Mouse (Mus musculus): ENCODE measurements around the gene Arl11. TPM values are rescaled to one million over a fixed set of nuclear protein-coding genes. Genes with fewer than 3 reads are reported as not detected.

Gene Arl11
- polyA plus RNA-seq, 1 experiment from 2014 or later = 1.1 TPM

DNA sequence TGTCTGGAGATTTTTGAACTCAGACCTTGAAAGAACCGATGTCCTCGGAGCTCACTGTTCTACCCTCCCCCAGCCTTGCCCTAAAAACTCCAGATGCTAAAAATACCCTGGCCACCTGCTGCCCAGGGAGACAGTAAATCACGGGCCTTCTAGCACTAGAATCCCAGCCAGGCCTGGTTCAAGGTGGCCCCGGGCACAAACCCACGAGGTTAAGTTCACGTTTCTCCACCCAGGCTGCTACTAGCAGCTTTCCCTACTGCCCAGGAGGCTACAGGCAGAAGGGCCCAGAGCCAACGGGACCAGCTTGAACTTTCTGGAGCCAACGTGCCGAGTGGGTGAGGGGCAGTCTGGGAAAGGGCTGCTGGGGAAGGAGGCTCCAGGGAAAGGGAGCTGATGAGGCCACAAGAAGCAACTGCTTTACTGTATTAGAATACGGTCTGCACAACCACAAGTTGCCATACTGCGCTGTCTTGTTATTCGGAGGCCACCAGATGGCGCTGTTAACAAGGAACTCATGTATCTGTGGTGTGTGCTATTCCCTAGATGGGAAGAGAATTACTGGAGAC, 21.5 kb downstream of the Arl11 start:
- WGBS = 23% methylated on average over 13 of the region's 13 CpGs

DNA sequence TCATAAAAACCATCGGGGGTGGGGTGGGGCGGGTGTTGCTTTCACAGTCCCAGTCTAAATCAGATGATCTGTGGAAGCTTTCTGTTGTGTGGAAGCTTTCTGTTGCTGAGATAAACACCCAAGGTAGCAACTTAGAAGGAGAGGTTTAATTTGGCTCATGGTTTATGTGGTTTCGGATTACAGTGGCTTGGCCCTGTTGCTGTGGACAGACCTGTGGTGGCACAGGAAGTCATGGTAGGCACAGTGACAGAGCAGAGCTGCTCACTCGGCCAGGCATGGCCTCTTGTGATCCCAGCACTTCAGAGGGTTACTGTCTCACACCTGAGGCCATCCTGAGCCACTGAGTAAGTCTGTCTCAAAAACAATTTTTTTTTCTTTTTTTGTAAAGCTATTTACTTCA, 29.8 kb downstream of the Arl11 start:
- Histone ChIP-seq H3K4me3 (no peak overlapping the region), H3K4me1 (no peaks in the 10 kb centered on the region), H3K4me2 (no peak overlapping the region), H3K9me3 (no peaks in the 10 kb centered on the region), H3K27me3 (no peaks in the 10 kb centered on the region), H3K9ac (no peak overlapping the region), H3K36me3 (no peaks in the 10 kb centered on the region), H3K27ac (no peak overlapping the region)
- WGBS = 75% methylated on average over 4 of the region's 4 CpGs
- no peak for ATAC-seq (ENCODE audit: borderline replicate concordance, extremely low read depth, low FRiP score, low TSS enrichment)

More for the DNA sequence above, 21.5 kb downstream of the Arl11 start:
- Histone ChIP-seq H3K9ac (no peak overlapping the region), H3K4me2 (peak overlapping the region; percentile 11; the same call in 1 of the 2 replicates), H3K27ac (no peak overlapping the region), H3K4me3 (no peak overlapping the region), H3K4me1 (peaks cover 7% of the 10 kb centered on the region; the same call in 1 of the 2 replicates), H3K36me3 (no peaks in the 10 kb centered on the region), H3K9me3 (no peaks in the 10 kb centered on the region), H3K27me3 (no peaks in the 10 kb centered on the region)
- peak; percentile 64 for ATAC-seq (ENCODE audit: borderline replicate concordance, extremely low read depth, low FRiP score, low TSS enrichment)

DNA sequence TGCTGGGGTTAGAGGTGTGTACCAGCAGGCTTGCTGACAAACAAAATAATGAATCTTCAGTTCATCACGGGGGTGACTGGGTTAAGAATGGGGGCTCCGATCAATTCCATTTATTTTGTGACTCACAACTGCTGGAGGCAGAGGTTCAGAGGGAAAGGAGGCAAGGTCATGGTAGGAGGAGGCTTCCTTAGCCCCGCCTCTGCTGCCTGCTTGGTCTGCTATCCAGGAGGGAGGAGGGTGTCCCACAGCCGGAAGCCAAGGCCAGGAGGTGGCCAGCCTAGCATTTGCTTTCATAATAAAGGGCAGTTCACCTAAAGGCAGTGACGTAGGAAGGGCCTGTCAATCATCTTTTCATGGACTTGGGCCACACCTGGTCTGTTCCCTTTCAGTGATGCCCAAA, 35.0 kb downstream of the Arl11 start:
- Histone ChIP-seq H3K9ac (no peak overlapping the region), H3K27me3 (no peaks in the 10 kb centered on the region), H3K4me3 (no peak overlapping the region), H3K4me2 (no peak overlapping the region), H3K9me3 (no peaks in the 10 kb centered on the region), H3K36me3 (no peaks in the 10 kb centered on the region), H3K27ac (no peak overlapping the region), H3K4me1 (no peaks in the 10 kb centered on the region)
- ATAC-seq (ENCODE audit: borderline replicate concordance, extremely low read depth, low FRiP score, low TSS enrichment) = no peak
- 66% methylated on average over 5 of the region's 5 CpGs for WGBS

DNA sequence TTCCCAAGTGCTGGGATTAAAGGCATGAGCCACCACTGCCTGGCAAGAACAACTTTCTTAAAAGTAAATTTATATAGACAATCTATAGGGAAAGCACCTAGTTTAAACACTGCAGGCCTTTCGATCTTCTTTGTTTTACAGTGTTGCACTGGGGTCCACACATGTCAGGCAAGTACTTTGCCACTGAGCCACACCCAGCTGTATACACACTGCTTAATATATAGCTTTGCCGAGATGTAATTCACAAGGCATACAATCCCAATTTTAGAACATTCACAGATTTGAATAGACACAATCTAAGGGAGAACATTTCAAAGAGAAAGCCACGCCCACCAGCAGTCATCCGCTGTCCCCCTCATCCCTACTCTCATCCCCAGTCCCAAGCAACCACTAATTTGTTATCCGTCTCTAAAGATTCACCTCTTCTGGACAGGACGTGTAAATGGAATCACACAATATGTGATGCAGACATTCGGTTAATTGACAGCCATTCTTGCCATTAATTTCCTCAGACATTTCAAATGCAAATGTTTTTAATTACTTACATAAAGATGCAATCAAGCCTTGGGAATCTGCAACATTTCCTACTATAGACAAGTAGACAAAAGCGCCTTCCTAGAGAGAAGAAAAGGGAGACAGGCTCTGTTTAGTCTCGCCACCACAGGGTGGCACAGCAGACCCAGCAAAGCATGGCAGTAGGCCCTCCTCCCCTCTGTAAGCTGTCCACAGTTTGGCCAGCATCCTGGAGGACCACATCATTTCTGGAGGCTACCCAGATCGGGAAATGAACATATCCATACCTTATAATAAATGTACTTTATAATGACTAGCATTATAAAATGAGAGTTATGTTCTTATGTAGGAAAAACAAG, 37.5 kb downstream of the Arl11 start:
- Histone ChIP-seq H3K36me3 (no peaks in the 10 kb centered on the region), H3K4me2 (no peak overlapping the region), H3K9me3 (no peaks in the 10 kb centered on the region), H3K4me1 (0 out of 2 replicates have a peak, but pooled peaks cover 4% of the 10 kb centered on the region), H3K27ac (no peak overlapping the region), H3K9ac (no peak overlapping the region), H3K27me3 (no peaks in the 10 kb centered on the region), H3K4me3 (no peak overlapping the region)
- 79% methylated on average over 10 of the region's 10 CpGs for WGBS
- no peak for ATAC-seq (ENCODE audit: borderline replicate concordance, extremely low read depth, low FRiP score, low TSS enrichment)

DNA sequence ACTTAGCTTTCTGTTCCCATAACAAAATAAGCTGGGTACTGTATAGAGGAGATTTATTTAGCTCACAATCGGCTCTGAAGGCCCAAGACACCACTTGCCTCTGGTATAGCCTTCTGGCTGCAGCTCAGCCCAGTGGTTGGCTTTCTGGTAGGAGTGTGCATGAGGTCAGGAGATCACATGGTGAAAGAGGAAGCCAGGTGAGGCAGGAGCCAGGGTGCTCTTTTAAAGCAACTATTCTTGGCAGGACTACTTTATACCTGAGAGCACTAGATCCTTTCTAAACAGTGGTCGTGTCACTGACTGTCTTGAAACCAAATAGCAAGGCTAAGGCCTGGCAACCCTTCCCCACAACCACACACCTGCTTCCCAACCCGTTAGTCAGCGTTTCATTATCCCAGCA, 40.3 kb downstream of the Arl11 start:
- Histone ChIP-seq H3K4me3 (no peak overlapping the region), H3K9ac (no peak overlapping the region), H3K27ac (no peak overlapping the region), H3K4me2 (no peak overlapping the region), H3K4me1 (0 out of 2 replicates have a peak, but pooled peaks cover 4% of the 10 kb centered on the region), H3K9me3 (no peaks in the 10 kb centered on the region), H3K36me3 (no peaks in the 10 kb centered on the region), H3K27me3 (no peaks in the 10 kb centered on the region)
- ATAC-seq (ENCODE audit: borderline replicate concordance, extremely low read depth, low FRiP score, low TSS enrichment) = no peak
- WGBS = 80% methylated on average over 4 of the region's 4 CpGs

DNA sequence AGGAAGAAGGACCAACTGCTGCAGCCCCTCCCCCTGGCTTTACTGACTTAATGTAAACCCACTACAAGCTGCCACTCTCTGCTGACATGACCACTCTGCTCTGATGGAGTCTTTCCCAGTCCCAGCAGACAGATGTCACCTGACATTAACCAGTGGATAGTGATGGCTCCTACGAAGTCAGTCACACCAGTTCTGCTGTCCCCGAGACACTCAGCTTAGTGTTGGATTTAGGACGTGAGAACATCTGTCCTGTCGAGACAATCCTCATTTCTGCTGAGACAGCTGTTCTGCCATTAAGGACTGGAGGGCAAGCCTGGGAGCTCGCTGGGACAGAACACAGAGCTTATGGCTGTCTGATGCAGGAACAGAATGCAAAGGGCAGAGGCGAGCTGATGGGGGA, 41.3 kb downstream of the Arl11 start:
- H3K27ac ChIP-seq = no peak overlapping the region
- no peak overlapping the region for H3K9ac ChIP-seq
- H3K4me3 ChIP-seq = no peak overlapping the region
- 0 out of 2 replicates have a peak, but pooled peaks cover 4% of the 10 kb centered on the region for H3K4me1 ChIP-seq
- peak; percentile 35; the same call in 1 of the 2 replicates for ATAC-seq (ENCODE audit: borderline replicate concordance, extremely low read depth, low FRiP score, low TSS enrichment)
- H3K4me2 ChIP-seq = no peak overlapping the region
- no peaks in the 10 kb centered on the region for H3K36me3 ChIP-seq
- WGBS = 37% methylated on average over 6 of the region's 6 CpGs
- no peaks in the 10 kb centered on the region for H3K27me3 ChIP-seq
- H3K9me3 ChIP-seq = no peaks in the 10 kb centered on the region

DNA sequence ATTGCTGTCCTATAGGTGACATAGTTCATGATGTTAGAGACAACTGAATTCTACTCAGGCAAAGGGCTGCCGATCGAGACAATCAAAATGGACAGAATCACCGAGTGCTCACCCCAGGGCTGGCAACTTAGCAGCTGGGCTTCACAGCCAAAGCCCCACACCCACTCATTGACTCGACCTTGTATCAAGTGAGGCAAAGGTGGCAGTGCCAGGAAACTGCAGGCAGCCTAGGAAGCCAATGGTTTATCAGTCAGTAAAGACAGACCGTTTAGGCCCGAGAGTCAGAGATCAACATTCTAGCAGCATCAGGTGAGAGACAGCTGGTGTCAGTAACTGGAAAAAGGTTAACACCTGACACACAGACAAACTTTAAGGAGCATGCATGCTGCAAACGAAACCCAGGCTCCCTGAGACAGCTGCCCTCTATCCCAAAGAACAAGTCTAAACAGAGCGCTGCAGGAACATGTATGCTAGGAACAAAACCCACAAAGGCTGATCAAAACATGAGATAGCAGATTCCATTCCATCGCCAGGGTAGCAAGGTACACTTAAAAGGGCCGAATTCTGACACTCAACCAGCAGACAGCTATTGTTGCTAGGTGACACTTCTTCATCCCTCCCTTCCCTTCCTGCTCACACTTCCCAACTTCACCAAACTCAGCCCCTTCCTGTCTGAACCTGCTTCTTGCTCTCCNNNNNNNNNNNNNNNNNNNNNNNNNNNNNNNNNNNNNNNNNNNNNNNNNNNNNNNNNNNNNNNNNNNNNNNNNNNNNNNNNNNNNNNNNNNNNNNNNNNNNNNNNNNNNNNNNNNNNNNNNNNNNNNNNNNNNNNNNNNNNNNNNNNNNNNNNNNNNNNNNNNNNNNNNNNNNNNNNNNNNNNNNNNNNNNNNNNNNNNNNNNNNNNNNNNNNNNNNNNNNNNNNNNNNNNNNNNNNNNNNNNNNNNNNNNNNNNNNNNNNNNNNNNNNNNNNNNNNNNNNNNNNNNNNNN, 45.0 kb downstream of the Arl11 start:
- 0 out of 2 replicates have a peak, but pooled peaks cover 5% of the 10 kb centered on the region for H3K4me1 ChIP-seq
- no peak overlapping the region for H3K4me2 ChIP-seq
- H3K9ac ChIP-seq = no peak overlapping the region
- 58% methylated on average over 10 of the region's 10 CpGs for WGBS
- no peaks in the 10 kb centered on the region for H3K9me3 ChIP-seq
- H3K4me3 ChIP-seq = no peak overlapping the region
- no peak overlapping the region for H3K27ac ChIP-seq
- no peaks in the 10 kb centered on the region for H3K27me3 ChIP-seq
- H3K36me3 ChIP-seq = no peaks in the 10 kb centered on the region
- no peak for ATAC-seq (ENCODE audit: borderline replicate concordance, extremely low read depth, low FRiP score, low TSS enrichment)

DNA sequence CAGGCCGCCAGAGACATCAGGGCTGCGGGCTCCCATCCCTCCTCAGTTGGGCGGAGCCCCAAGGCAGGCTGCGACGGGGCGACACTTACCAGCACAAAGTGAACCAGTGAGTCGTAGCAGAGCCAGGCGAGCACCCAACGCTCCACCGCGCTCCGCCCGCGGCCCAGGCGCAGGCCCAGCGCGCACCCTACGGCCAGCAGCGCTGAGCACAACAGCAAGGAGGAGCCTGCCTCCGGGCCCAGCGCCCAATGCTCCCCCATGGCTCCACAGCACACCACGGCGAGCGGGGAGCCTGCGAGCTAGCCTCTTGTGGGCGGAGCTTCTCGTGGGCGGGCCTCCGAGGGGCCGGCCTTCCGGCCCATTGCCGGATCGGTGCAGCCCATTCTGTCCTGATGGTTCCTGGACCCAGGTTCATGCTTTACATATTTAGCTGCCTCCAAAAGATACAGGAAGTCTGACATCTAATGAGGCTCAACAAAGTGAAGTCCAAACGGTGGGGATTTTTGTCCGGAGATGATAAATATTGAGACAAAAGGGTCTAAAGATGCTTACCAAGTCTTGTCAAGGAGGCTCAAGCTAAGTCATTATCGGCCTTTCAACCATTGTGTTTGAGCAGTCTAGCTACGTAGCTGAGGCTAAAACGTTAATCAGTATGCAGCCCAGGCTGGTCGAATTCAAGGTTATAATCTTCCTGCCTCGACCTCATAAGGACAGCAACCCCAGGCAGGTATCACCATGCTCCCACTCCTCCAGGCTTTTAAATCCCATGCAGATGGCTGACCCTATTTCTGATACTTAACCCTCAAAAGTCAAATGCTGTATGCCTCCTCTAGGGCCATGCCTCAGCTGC, 50.8 kb downstream of the Arl11 start, which contains the start of gene Ebpl:
TSS of gene Ebpl (minus strand) at position 309 of the 850 bp plus-strand sequence.
- Histone ChIP-seq H3K36me3 (no peaks in the 10 kb centered on the region), H3K9ac (peak within 1 kb of the TSS; percentile 49), H3K4me3 (peak within 1 kb of the TSS; percentile 51), H3K4me2 (peak within 1 kb of the TSS; percentile 55), H3K27ac (peak within 1 kb of the TSS; percentile 67), H3K27me3 (no peaks in the 10 kb centered on the region), H3K9me3 (no peaks in the 10 kb centered on the region), H3K4me1 (peaks cover 9% of the 10 kb centered on the region; the same call in 1 of the 2 replicates)
- WGBS = under 1% methylated on average over 40 of the region's 40 CpGs
- ATAC-seq (ENCODE audit: borderline replicate concordance, extremely low read depth, low FRiP score, low TSS enrichment) = peak; percentile 97

DNA sequence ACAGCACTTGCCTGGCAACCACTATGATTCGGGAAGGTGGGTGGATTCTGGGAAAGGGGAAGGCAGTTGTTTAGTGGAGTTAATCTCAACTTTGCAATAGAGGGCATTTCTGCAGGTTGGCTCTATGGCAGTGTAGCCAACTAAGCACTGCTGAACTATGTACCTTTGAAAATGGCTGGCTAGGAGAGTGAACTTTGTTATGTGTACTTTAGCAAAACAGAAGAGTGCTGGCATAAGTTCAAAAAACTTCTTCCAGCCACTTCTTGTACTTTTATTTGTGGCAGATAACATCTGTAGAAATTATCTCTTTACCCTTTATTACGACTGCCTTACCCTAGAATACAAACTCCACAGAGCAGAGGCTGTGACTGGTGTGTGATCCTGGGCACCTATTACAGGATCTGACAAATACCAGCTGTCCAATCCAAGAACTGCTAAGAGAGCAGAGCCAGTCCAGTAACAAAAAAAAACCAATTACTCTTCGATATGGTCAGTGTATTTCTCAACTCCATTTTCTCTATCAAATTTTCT, 51.5 kb downstream of the Arl11 start:
- Histone ChIP-seq H3K9ac (no peak overlapping the region), H3K36me3 (no peaks in the 10 kb centered on the region; the same call in 1 of the 2 replicates), H3K27ac (no peak overlapping the region), H3K27me3 (no peaks in the 10 kb centered on the region), H3K4me1 (peaks cover 9% of the 10 kb centered on the region; the same call in 1 of the 2 replicates), H3K9me3 (no peaks in the 10 kb centered on the region), H3K4me3 (no peak overlapping the region), H3K4me2 (peak overlapping the region; percentile 55; the same call in 1 of the 2 replicates)
- WGBS = 40% methylated on average over 3 of the region's 3 CpGs
- no peak for ATAC-seq (ENCODE audit: borderline replicate concordance, extremely low read depth, low FRiP score, low TSS enrichment)

Data from lung, embryonic 15.5 days (tissue).